Mouse (Mus musculus): ENCODE data around the gene Ngef.

The Ngef gene

GRCm38 (mm10) chr1:87573800-87574215 lies at the start of gene Ngef:
Gene Ngef, minus strand, starts transcription at chr1:87573870.
- DNase-seq (ENCODE audit: low read depth): no peak

- no peak for DNase-seq (ENCODE audit: low read depth)
These were observed 48.2 kb upstream of the Ngef start for GRCm38 (mm10) chr1:87621858-87622279.

GRCm38 (mm10) chr1:87621146-87621857 lies 47.6 kb upstream of the Ngef start:
- DNase-seq (ENCODE audit: low read depth): no peak

- no peak for DNase-seq (ENCODE audit: low read depth)
These were observed 47.0 kb upstream of the Ngef start for GRCm38 (mm10) chr1:87620693-87621092.

GRCm38 (mm10) chr1:87620211-87620668 lies 46.6 kb upstream of the Ngef start, which contains the start of gene Inpp5d:
Gene Inpp5d, plus strand, starts transcription at chr1:87620312.
- no peak for DNase-seq (ENCODE audit: low read depth)

- DNase-seq (ENCODE audit: low read depth): no peak
These were observed 41.1 kb upstream of the Ngef start for GRCm38 (mm10) chr1:87614576-87615295.

GRCm38 (mm10) chr1:87608416-87609046 lies 34.9 kb upstream of the Ngef start:
- no peak for DNase-seq (ENCODE audit: low read depth)

GRCm38 (mm10) chr1:87607385-87608091 lies 33.9 kb upstream of the Ngef start:
- DNase-seq (ENCODE audit: low read depth): peak; percentile 89

- DNase-seq (ENCODE audit: low read depth): no peak
These were observed 31.6 kb upstream of the Ngef start for GRCm38 (mm10) chr1:87605296-87605695.

- no peak for DNase-seq (ENCODE audit: low read depth)
These were observed 29.7 kb upstream of the Ngef start for GRCm38 (mm10) chr1:87603389-87603788.

GRCm38 (mm10) chr1:87601801-87602200 lies 28.1 kb upstream of the Ngef start:
- DNase-seq (ENCODE audit: low read depth): no peak

- no peak for DNase-seq (ENCODE audit: low read depth)
These were observed 26.9 kb upstream of the Ngef start for GRCm38 (mm10) chr1:87600533-87600932.

- DNase-seq (ENCODE audit: low read depth): no peak
These were observed 21.0 kb upstream of the Ngef start for GRCm38 (mm10) chr1:87594671-87595070.

- peak; percentile 66 for DNase-seq (ENCODE audit: low read depth)
These were observed 20.6 kb upstream of the Ngef start for GRCm38 (mm10) chr1:87594261-87594660.

- no peak for DNase-seq (ENCODE audit: low read depth)
These were observed 16.3 kb upstream of the Ngef start for GRCm38 (mm10) chr1:87589980-87590379.

- no peak for DNase-seq (ENCODE audit: low read depth)
These were observed 15.5 kb upstream of the Ngef start for GRCm38 (mm10) chr1:87589162-87589561.

- DNase-seq (ENCODE audit: low read depth): no peak
These were observed 7.2 kb upstream of the Ngef start for GRCm38 (mm10) chr1:87580824-87581223.

- DNase-seq (ENCODE audit: low read depth): no peak
These were observed 5.3 kb upstream of the Ngef start for GRCm38 (mm10) chr1:87578965-87579364.

GRCm38 (mm10) chr1:87574785-87575184 lies 1.1 kb upstream of the Ngef start:
- DNase-seq (ENCODE audit: low read depth): peak; percentile 70

GRCm38 (mm10) chr1:87574353-87574752 lies 683 bp upstream of the Ngef start:
- DNase-seq (ENCODE audit: low read depth): no peak

GRCm38 (mm10) chr1:87573261-87573660 lies 409 bp downstream of the Ngef start:
- DNase-seq (ENCODE audit: low read depth): no peak

- no peak for DNase-seq (ENCODE audit: low read depth)
These were observed 5.3 kb downstream of the Ngef start for GRCm38 (mm10) chr1:87568398-87568797.
